Mouse (Mus musculus) G1E (cell line): Measurements from ENCODE around the gene Zdhhc1.

Experiments
- CTCF ChIP-seq: IDR thresholded peaks from 2 replicates; pipeline ENCODE4 v1.5.1; 2012; ENCODE audit warnings: low read depth, low read length, inconsistent platforms, mixed read lengths
- GATA1 ChIP-seq: IDR thresholded peaks from 2 replicates; pipeline ENCODE4 v1.6.1; 2012; ENCODE audit warnings: borderline replicate concordance, low read length, inconsistent platforms, mixed read lengths
- POLR2AphosphoS5 ChIP-seq: IDR thresholded peaks from 2 replicates; pipeline ENCODE4 v1.6.1; 2012; ENCODE audit warnings: low read depth, low read length, inconsistent platforms; ENCODE audit not compliant: insufficient replicate concordance
- TAL1 ChIP-seq: conservative IDR thresholded peaks from 2 replicates; pipeline ENCODE4 v1.6.1; 2012; ENCODE audit warnings: low read depth, low read length, inconsistent platforms, mixed read lengths

GRCm38 (mm10) chr8:105493495-105493894, 3.2 kb downstream of the Zdhhc1 start:
- TF ChIP-seq CTCF (no peak), GATA1 (no peak), TAL1 (no peak), POLR2AphosphoS5 (no peak)
